Mouse (Mus musculus): ENCODE measurements around the gene Traf1. TPM values are rescaled to one million over a fixed set of nuclear protein-coding genes. Genes with fewer than 3 reads are reported as not detected.

The Traf1 gene
- polyA plus RNA-seq (2012; rRNA removed), result 3.8 and 6.4 TPM in 2 replicates

- no peak for DNase-seq (ENCODE audit: low read depth)
Observed at GRCm38 (mm10) chr2:34961481-34962036, at the start of gene Traf1. Gene Traf1, minus strand, starts transcription at chr2:34961772.

- DNase-seq (ENCODE audit: low read depth), result no peak
Observed at GRCm38 (mm10) chr2:34998956-34999355, 37.4 kb upstream of the Traf1 start.

GRCm38 (mm10) chr2:34996506-34996905 is 34.9 kb upstream of the Traf1 start:
- no peak for DNase-seq (ENCODE audit: low read depth)

- DNase-seq (ENCODE audit: low read depth), result no peak
Observed at GRCm38 (mm10) chr2:34993696-34994356, 32.3 kb upstream of the Traf1 start.

GRCm38 (mm10) chr2:34992729-34993695 is 31.4 kb upstream of the Traf1 start:
- DNase-seq (ENCODE audit: low read depth), result no peak

GRCm38 (mm10) chr2:34991966-34992365 is 30.4 kb upstream of the Traf1 start:
- DNase-seq (ENCODE audit: low read depth), result no peak

GRCm38 (mm10) chr2:34989749-34990148 is 28.2 kb upstream of the Traf1 start:
- no peak for DNase-seq (ENCODE audit: low read depth)

GRCm38 (mm10) chr2:34987595-34987994 is 26.0 kb upstream of the Traf1 start:
- no peak for DNase-seq (ENCODE audit: low read depth)

- no peak for DNase-seq (ENCODE audit: low read depth)
Observed at GRCm38 (mm10) chr2:34984885-34985284, 23.3 kb upstream of the Traf1 start.

- DNase-seq (ENCODE audit: low read depth), result no peak
Observed at GRCm38 (mm10) chr2:34982906-34983698, 21.5 kb upstream of the Traf1 start.

GRCm38 (mm10) chr2:34982096-34982724 is 20.6 kb upstream of the Traf1 start:
- DNase-seq (ENCODE audit: low read depth), result no peak

- no peak for DNase-seq (ENCODE audit: low read depth)
Observed at GRCm38 (mm10) chr2:34979459-34980011, 18.0 kb upstream of the Traf1 start.

GRCm38 (mm10) chr2:34978226-34978625 is 16.7 kb upstream of the Traf1 start:
- DNase-seq (ENCODE audit: low read depth), result no peak

GRCm38 (mm10) chr2:34976945-34977658 is 15.5 kb upstream of the Traf1 start:
- no peak for DNase-seq (ENCODE audit: low read depth)

- no peak for DNase-seq (ENCODE audit: low read depth)
Observed at GRCm38 (mm10) chr2:34976447-34976846, 14.9 kb upstream of the Traf1 start.

GRCm38 (mm10) chr2:34973087-34973486 is 11.5 kb upstream of the Traf1 start:
- DNase-seq (ENCODE audit: low read depth), result no peak

- no peak for DNase-seq (ENCODE audit: low read depth)
Observed at GRCm38 (mm10) chr2:34971080-34971888, 9.7 kb upstream of the Traf1 start.

GRCm38 (mm10) chr2:34970092-34970750 is 8.6 kb upstream of the Traf1 start:
- DNase-seq (ENCODE audit: low read depth), result no peak

- DNase-seq (ENCODE audit: low read depth), result no peak
Observed at GRCm38 (mm10) chr2:34969166-34969565, 7.6 kb upstream of the Traf1 start.

All from gonadal fat pad, adult 2 months (tissue).